Mouse (Mus musculus) heart, embryonic 14.5 days (tissue): ENCODE data around the gene Gcn1l1. TPM values are rescaled to one million over a fixed set of nuclear protein-coding genes. Genes with fewer than 3 reads are reported as not detected.

Source experiments
- ATAC-seq: fragments of 200-750 bp; cut with Nextera tagmentation; 2 replicates; pipeline ENCODE4 v1.8.0; 2017; ENCODE audit warnings: low read depth, moderate TSS enrichment; ENCODE audit not compliant: insufficient number of reproducible peaks, insufficient read depth, low FRiP score
- H3K27ac ChIP-seq, 2 experiments: fragments of 200-500 bp in 1 of 2; fragments of 300-500 bp in 1 of 2; sonication (generic) in 1 of 2; replicated peaks in 1 of 2; 2 replicates each; pipeline ENCODE4 v1.5.1; 2012 to 2014; ENCODE audit warnings: low read depth in 2 of 2, low read length in 2 of 2, control low read depth in 1 of 2, mild to moderate bottlenecking in 1 of 2, mixed read lengths in 1 of 2; ENCODE audit not compliant: control insufficient read depth in 1 of 2, insufficient read depth in 1 of 2
- H3K27me3 ChIP-seq: fragments of 300-500 bp; sonication (generic); 2 replicates; pipeline ENCODE4 v1.6.1; 2014; ENCODE audit warnings: mild to moderate bottlenecking, low read length, control low read depth; ENCODE audit not compliant: control insufficient read depth, insufficient read depth
- H3K36me3 ChIP-seq: fragments of 300-500 bp; sonication (generic); 2 replicates; pipeline ENCODE4 v1.6.1; 2014; ENCODE audit warnings: mild to moderate bottlenecking, control low read depth, low read length, mixed read lengths; ENCODE audit not compliant: control insufficient read depth, insufficient read depth
- H3K4me1 ChIP-seq, 2 experiments: fragments of 200-500 bp in 1 of 2; fragments of 300-500 bp in 1 of 2; sonication (generic) in 1 of 2; 2 replicates each; pipeline ENCODE4 v1.6.1; 2012 to 2014; ENCODE audit warnings: low read length in 2 of 2, control low read depth in 1 of 2, mixed read lengths in 1 of 2; ENCODE audit not compliant: control insufficient read depth in 2 of 2, insufficient read depth in 2 of 2
- H3K4me2 ChIP-seq: fragments of 300-500 bp; sonication (generic); 2 replicates; pipeline ENCODE4 v1.6.1; 2014; ENCODE audit warnings: mild to moderate bottlenecking, low read length
- H3K4me3 ChIP-seq, 2 experiments: fragments of 200-500 bp in 1 of 2; fragments of 300-500 bp in 1 of 2; sonication (generic) in 1 of 2; 2 replicates each; pipeline ENCODE4 v1.5.1; 2012 to 2014; ENCODE audit warnings: low read length in 2 of 2, mild to moderate bottlenecking in 2 of 2, control low read depth in 1 of 2, low read depth in 1 of 2, moderate library complexity in 1 of 2; ENCODE audit not compliant: control insufficient read depth in 1 of 2, insufficient read depth in 1 of 2
- H3K9ac ChIP-seq: fragments of 300-500 bp; sonication (generic); 2 replicates; pipeline ENCODE4 v1.6.1; 2014; ENCODE audit warnings: mild to moderate bottlenecking, low read length
- H3K9me3 ChIP-seq: fragments of 300-500 bp; sonication (generic); 2 replicates; pipeline ENCODE4 v1.6.1; 2016; ENCODE audit warnings: low read length, control low read depth; ENCODE audit not compliant: control insufficient read depth
- WGBS: fragments of 180-500 bp; shearing (Covaris S2); extraction: QIAGEN DNeasy Blood & Tissue Kit; methylation state at CpG from one replicate; pipeline ENCODE4 v1.1.7; 2014; 5-methylcytosine and 5-hydroxymethylcytosine counted together
- polyA plus RNA-seq: library from polyadenylated mRNA; unstranded; fragments of >200 nt; fragmentation: Nextera tagmentation; extraction: Ambion mirVana; gene quantifications from 2 replicates; pipeline ENCODE4 v1.2.1, GENCODE M21; 2014

Gcn1l1 gene
- polyA plus RNA-seq, 1 experiment from 2014 or later, result 26.3 TPM

DNA sequence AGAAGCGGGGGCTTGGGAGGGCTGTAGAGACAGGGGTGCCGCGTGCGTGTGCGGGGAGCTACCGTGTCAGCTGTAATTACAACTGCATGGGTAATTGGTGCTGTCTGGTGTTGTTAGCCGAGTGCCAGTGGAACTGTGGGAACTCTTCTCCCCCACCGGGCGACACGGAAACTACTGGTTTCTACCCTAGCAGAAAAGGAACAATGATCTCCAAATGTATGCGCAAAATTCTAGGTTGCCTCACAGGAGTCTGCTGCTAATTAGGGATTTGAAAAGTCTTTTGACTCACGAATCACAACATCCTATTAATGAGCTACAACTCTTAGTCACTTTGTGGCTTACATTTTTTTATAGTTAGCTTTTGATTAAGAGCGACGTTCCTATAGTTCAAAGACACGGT, 21.1 kb downstream of the Gcn1l1 start:
- H3K4me2 ChIP-seq, result no peak overlapping the region
- H3K4me3 ChIP-seq, result no peak overlapping the region
- peaks cover 7% of the 10 kb centered on the region for H3K9me3 ChIP-seq
- H3K9ac ChIP-seq, result no peak overlapping the region
- no peaks in the 10 kb centered on the region for H3K4me1 ChIP-seq
- ATAC-seq, result no peak
- H3K36me3 ChIP-seq, result peaks cover 100% of the 10 kb centered on the region
- WGBS, result 94% methylated on average over 15 of the region's 15 CpGs
- no peaks in the 10 kb centered on the region for H3K27me3 ChIP-seq
- H3K27ac ChIP-seq, result no peak overlapping the region

DNA sequence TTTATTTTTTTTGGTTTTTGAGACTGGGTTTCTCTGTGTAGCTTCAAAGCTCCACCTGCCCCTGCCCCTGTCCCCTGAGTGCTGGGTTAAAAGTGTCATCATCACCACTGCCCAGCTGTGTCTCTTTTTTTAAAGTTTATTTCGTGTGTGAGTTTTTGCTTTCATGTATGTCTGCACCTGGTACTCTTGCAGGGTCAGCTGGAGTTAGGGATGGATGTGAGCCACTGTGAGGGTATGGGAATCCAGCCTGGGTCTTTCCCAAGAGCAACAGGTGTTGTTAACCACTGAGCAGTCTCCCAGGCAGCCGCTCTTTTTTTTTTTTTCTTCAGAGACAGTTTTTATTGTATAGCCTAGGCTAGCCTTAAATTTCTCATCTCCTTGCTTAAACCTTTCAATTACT, 21.7 kb downstream of the Gcn1l1 start:
- H3K4me1 ChIP-seq, result no peaks in the 10 kb centered on the region
- no peak overlapping the region for H3K9ac ChIP-seq
- H3K27me3 ChIP-seq, result no peaks in the 10 kb centered on the region
- 93% methylated on average over 2 of the region's 2 CpGs for WGBS
- peaks cover 7% of the 10 kb centered on the region for H3K9me3 ChIP-seq
- H3K4me3 ChIP-seq, result no peak overlapping the region
- no peak overlapping the region for H3K4me2 ChIP-seq
- no peak for ATAC-seq
- no peak overlapping the region for H3K27ac ChIP-seq
- H3K36me3 ChIP-seq, result peaks cover 100% of the 10 kb centered on the region

DNA sequence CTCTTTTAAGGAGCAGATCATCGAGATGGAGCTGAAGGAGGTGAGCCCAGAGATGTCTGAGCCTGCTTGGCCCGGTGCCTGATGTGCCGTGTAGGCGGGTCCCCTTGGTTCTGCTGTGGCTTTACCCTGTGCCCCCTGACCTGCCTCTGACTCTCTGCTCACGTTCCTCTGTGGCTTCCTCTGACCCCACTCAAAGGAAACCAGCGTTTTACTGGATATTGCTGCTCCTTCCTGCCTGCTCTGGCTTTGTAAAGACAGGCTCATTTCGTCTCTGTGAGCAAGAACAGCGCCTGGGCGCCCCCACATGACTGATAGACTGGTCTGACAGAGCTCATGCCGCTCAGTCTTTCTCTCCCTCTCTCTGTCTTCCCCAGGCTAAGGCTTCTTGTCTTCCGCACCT, 26.0 kb downstream of the Gcn1l1 start:
- H3K27me3 ChIP-seq, result no peaks in the 10 kb centered on the region
- 78% methylated on average over 11 of the region's 11 CpGs for WGBS

GRCm38 (mm10) chr5:115591506-115591905, 26.5 kb downstream of the Gcn1l1 start:
- no peak overlapping the region for H3K27ac ChIP-seq
- WGBS, result 98% methylated on average over 2 of the region's 2 CpGs
- H3K4me3 ChIP-seq, result no peak overlapping the region
- no peaks in the 10 kb centered on the region for H3K9me3 ChIP-seq
- no peak for ATAC-seq
- no peaks in the 10 kb centered on the region for H3K27me3 ChIP-seq
- peaks cover 99% of the 10 kb centered on the region for H3K36me3 ChIP-seq
- no peak overlapping the region for H3K4me2 ChIP-seq
- peaks cover 2 to 9% of the 10 kb centered on the region in 2 experiments; a peak in 2 of 4 replicates for H3K4me1 ChIP-seq
- H3K9ac ChIP-seq, result no peak overlapping the region

More for the DNA sequence above, 26.0 kb downstream of the Gcn1l1 start:
- Histone ChIP-seq H3K36me3 (peaks cover 99% of the 10 kb centered on the region), H3K27ac (no peak overlapping the region), H3K9ac (no peak overlapping the region), H3K4me2 (no peak overlapping the region), H3K4me3 (no peak overlapping the region), H3K4me1 (peaks cover 2 to 9% of the 10 kb centered on the region in 2 experiments; a peak in 2 of 4 replicates), H3K9me3 (no peaks in the 10 kb centered on the region)
- no peak for ATAC-seq

- Histone ChIP-seq H3K4me2 (no peak overlapping the region), H3K27me3 (no peaks in the 10 kb centered on the region), H3K9me3 (no peaks in the 10 kb centered on the region), H3K36me3 (peaks cover 91% of the 10 kb centered on the region), H3K9ac (no peak overlapping the region), H3K4me1 (no peaks in the 10 kb centered on the region), H3K4me3 (no peak overlapping the region), H3K27ac (no peak overlapping the region)
- WGBS, result 92% methylated on average over 6 of the region's 6 CpGs
- no peak for ATAC-seq
These were observed 38.5 kb downstream of the Gcn1l1 start for GRCm38 (mm10) chr5:115603561-115603960.

- Histone ChIP-seq H3K9ac (no peak overlapping the region), H3K27me3 (no peaks in the 10 kb centered on the region), H3K4me1 (no peaks in the 10 kb centered on the region), H3K4me3 (no peak overlapping the region), H3K27ac (no peak overlapping the region), H3K4me2 (no peak overlapping the region), H3K36me3 (peaks cover 98% of the 10 kb centered on the region), H3K9me3 (no peaks in the 10 kb centered on the region)
- ATAC-seq, result no peak
- WGBS, result 90% methylated on average over 11 of the region's 11 CpGs
These were observed 46.5 kb downstream of the Gcn1l1 start for GRCm38 (mm10) chr5:115611566-115611965.

DNA sequence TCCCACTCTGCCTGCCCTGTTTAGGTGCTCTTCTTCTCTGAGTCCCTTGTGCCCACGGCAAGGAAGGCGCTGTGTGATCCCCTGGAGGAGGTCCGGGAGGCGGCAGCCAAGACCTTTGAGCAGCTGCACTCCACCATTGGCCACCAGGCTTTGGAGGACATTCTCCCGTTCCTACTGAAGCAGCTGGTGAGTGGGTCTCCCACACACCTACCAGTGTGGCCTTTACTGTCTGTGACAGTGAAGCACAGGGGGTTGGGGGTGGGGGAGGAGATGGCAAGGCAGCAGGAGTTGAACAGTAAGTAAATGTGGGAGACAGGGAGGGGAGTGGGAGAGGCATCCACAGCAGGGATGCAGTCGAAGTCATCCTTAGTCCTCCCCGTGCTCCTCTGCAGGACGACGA, 48.3 kb downstream of the Gcn1l1 start:
- Histone ChIP-seq H3K27ac (no peak overlapping the region), H3K36me3 (peaks cover 100% of the 10 kb centered on the region), H3K4me3 (no peak overlapping the region), H3K4me1 (no peaks in the 10 kb centered on the region), H3K9me3 (no peaks in the 10 kb centered on the region), H3K27me3 (no peaks in the 10 kb centered on the region), H3K4me2 (no peak overlapping the region), H3K9ac (no peak overlapping the region)
- WGBS, result 87% methylated on average over 9 of the region's 9 CpGs
- ATAC-seq, result no peak

DNA sequence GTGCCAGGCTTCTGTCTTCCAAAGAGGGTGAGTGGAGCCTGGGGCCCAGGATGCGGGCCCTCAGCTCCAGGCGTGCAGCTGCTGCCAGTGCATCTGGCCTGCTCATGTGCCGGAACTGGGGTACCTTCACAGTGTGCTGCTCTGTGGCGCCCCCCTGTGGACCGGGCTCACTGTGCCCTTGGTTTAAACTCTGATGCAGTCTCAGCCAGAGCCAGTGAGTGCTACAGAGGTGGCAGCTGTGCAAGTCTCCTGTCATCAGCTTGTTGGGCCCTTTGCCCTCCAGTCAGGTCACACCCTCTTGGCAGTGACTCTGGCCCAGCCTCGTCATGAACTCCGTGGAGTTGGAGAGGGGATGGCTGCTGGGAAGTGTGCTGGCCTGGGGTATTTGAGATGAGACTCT, 49.9 kb downstream of the Gcn1l1 start:
- H3K4me2 ChIP-seq, result no peak overlapping the region
- WGBS, result 64% methylated on average over 7 of the region's 7 CpGs
- H3K27ac ChIP-seq, result no peak overlapping the region; a peak in 1 of 4 replicates
- peak; percentile 42; the same call in 1 of the 2 replicates for ATAC-seq
- H3K9ac ChIP-seq, result no peak overlapping the region
- H3K4me3 ChIP-seq, result no peak overlapping the region
- peaks cover 100% of the 10 kb centered on the region for H3K36me3 ChIP-seq
- H3K9me3 ChIP-seq, result no peaks in the 10 kb centered on the region
- H3K27me3 ChIP-seq, result no peaks in the 10 kb centered on the region
- H3K4me1 ChIP-seq, result no peaks in the 10 kb centered on the region
